Mouse (Mus musculus): ENCODE results near the gene Npas3. TPM values are rescaled to one million over a fixed set of nuclear protein-coding genes. Genes with fewer than 3 reads are reported as not detected.

Gene Npas3
- polyA plus RNA-seq, 1 experiment from 2014 or later: 3.7 TPM

GRCm38 (mm10) chr12:53631315-53632106 lies 383.0 kb downstream of the Npas3 start:
- H3K9ac ChIP-seq (ENCODE audit: low read length): no peak overlapping the region
- no peaks in the 10 kb centered on the region for H3K27me3 ChIP-seq (replicated peaks; ENCODE audit: control insufficient read depth, insufficient read depth, low read length)
- H3K27ac ChIP-seq (ENCODE audit: low read depth): no peak overlapping the region
- H3K9me3 ChIP-seq (ENCODE audit: control insufficient read depth, low read length): no peaks in the 10 kb centered on the region
- H3K4me3 ChIP-seq (ENCODE audit: low read depth, low read length): no peak overlapping the region
- H3K4me1 ChIP-seq (replicated peaks; ENCODE audit: control insufficient read depth, insufficient read depth, low read length): no peaks in the 10 kb centered on the region
- H3K36me3 ChIP-seq (ENCODE audit: control insufficient read depth, insufficient read depth, low read length): no peaks in the 10 kb centered on the region
- H3K4me2 ChIP-seq (ENCODE audit: low read length): no peak overlapping the region
- 89% methylated on average over 4 of the region's 4 CpGs for WGBS
- no peak for ATAC-seq (replicated peaks; ENCODE audit: low FRiP score, low TSS enrichment, low read depth)
- DNase-seq (ENCODE audit: low spot score): no peak

GRCm38 (mm10) chr12:53638571-53638970 lies 390.1 kb downstream of the Npas3 start:
- Histone ChIP-seq H3K4me2 (ENCODE audit: low read length) (no peak overlapping the region), H3K9me3 (ENCODE audit: control insufficient read depth, low read length) (no peaks in the 10 kb centered on the region), H3K4me1 (replicated peaks; ENCODE audit: control insufficient read depth, insufficient read depth, low read length) (no peaks in the 10 kb centered on the region), H3K36me3 (ENCODE audit: control insufficient read depth, insufficient read depth, low read length) (no peaks in the 10 kb centered on the region), H3K9ac (ENCODE audit: low read length) (no peak overlapping the region), H3K27ac (ENCODE audit: low read depth) (no peak overlapping the region), H3K27me3 (replicated peaks; ENCODE audit: control insufficient read depth, insufficient read depth, low read length) (no peaks in the 10 kb centered on the region), H3K4me3 (ENCODE audit: low read depth, low read length) (no peak overlapping the region)
- ATAC-seq (replicated peaks; ENCODE audit: low FRiP score, low TSS enrichment, low read depth): no peak
- no peak for DNase-seq (ENCODE audit: low spot score)

- WGBS: 86% methylated on average over 2 of the region's 2 CpGs
- DNase-seq (ENCODE audit: low spot score) (no peak), ATAC-seq (replicated peaks; ENCODE audit: low FRiP score, low TSS enrichment, low read depth) (no peak)
- Histone ChIP-seq H3K4me2 (ENCODE audit: low read length) (no peak overlapping the region), H3K9me3 (ENCODE audit: control insufficient read depth, low read length) (no peaks in the 10 kb centered on the region), H3K4me3 (ENCODE audit: low read depth, low read length) (no peak overlapping the region), H3K27me3 (replicated peaks; ENCODE audit: control insufficient read depth, insufficient read depth, low read length) (no peaks in the 10 kb centered on the region), H3K27ac (ENCODE audit: low read depth) (no peak overlapping the region), H3K4me1 (replicated peaks; ENCODE audit: control insufficient read depth, insufficient read depth, low read length) (no peaks in the 10 kb centered on the region), H3K36me3 (ENCODE audit: control insufficient read depth, insufficient read depth, low read length) (no peaks in the 10 kb centered on the region), H3K9ac (ENCODE audit: low read length) (no peak overlapping the region)
Observed at GRCm38 (mm10) chr12:53647282-53647681, 398.8 kb downstream of the Npas3 start.

- ATAC-seq (replicated peaks; ENCODE audit: low FRiP score, low TSS enrichment, low read depth) (no peak), DNase-seq (ENCODE audit: low spot score) (no peak)
- WGBS: 83% methylated on average over 6 of the region's 6 CpGs
Observed at GRCm38 (mm10) chr12:53656301-53656700, 407.8 kb downstream of the Npas3 start.

DNA sequence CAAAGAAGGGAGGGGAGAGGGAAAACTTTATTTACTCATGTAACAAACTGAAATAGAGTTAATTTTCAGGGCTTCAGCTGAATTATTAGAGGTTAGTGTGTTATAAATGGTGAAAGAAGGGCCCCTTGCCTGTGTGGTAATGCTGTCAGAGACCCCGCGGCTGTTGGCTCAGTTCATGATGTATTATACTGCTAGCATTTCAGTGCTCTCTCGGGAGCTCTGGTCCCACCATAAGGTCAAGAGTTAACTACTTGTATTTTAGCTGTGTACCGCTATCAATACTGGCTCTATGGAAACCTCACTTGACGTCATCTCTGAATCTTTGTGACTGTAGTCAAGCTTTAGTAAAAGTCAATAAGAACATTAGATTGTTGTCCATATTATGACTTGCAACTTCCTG lies 415.6 kb downstream of the Npas3 start:
- 22% methylated on average over 5 of the region's 5 CpGs for WGBS
- Histone ChIP-seq H3K4me3 (ENCODE audit: low read depth, low read length) (no peak overlapping the region), H3K4me1 (replicated peaks; ENCODE audit: control insufficient read depth, insufficient read depth, low read length) (no peaks in the 10 kb centered on the region), H3K27ac (ENCODE audit: low read depth) (no peak overlapping the region), H3K27me3 (replicated peaks; ENCODE audit: control insufficient read depth, insufficient read depth, low read length) (no peaks in the 10 kb centered on the region), H3K36me3 (ENCODE audit: control insufficient read depth, insufficient read depth, low read length) (no peaks in the 10 kb centered on the region), H3K4me2 (ENCODE audit: low read length) (no peak overlapping the region), H3K9ac (ENCODE audit: low read length) (no peak overlapping the region), H3K9me3 (ENCODE audit: control insufficient read depth, low read length) (no peaks in the 10 kb centered on the region)
- DNase-seq (ENCODE audit: low spot score) (no peak), ATAC-seq (replicated peaks; ENCODE audit: low FRiP score, low TSS enrichment, low read depth) (no peak)

More at GRCm38 (mm10) chr12:53656301-53656700, 407.8 kb downstream of the Npas3 start:
- no peak overlapping the region for H3K9ac ChIP-seq (ENCODE audit: low read length)
- H3K4me2 ChIP-seq (ENCODE audit: low read length): no peak overlapping the region
- no peak overlapping the region for H3K4me3 ChIP-seq (ENCODE audit: low read depth, low read length)
- H3K9me3 ChIP-seq (ENCODE audit: control insufficient read depth, low read length): no peaks in the 10 kb centered on the region
- H3K27ac ChIP-seq (ENCODE audit: low read depth): no peak overlapping the region
- H3K4me1 ChIP-seq (replicated peaks; ENCODE audit: control insufficient read depth, insufficient read depth, low read length): no peaks in the 10 kb centered on the region
- H3K36me3 ChIP-seq (ENCODE audit: control insufficient read depth, insufficient read depth, low read length): no peaks in the 10 kb centered on the region
- H3K27me3 ChIP-seq (replicated peaks; ENCODE audit: control insufficient read depth, insufficient read depth, low read length): no peaks in the 10 kb centered on the region

DNA sequence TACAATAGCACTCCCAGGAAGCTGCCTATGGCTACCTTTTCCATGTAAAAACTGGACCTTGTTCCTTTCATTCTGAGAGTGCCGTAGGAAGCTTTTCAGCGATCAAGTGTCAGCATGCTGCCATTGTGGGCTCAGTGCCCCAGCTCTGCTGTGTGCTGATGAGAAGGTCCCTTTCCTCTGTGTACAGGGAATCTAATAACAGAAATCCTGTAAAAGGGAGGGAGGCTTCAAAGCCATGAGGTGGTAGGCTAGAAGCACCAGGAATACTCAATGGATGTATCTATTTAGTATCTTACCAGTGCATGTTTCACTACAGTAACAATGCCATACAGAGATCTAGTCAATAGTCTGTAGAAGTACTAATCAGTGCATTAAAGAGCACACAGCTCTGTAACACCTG lies 423.4 kb downstream of the Npas3 start:
- no peak overlapping the region for H3K9ac ChIP-seq (ENCODE audit: low read length)
- 90% methylated on average over 2 of the region's 2 CpGs for WGBS

GRCm38 (mm10) chr12:53677091-53677630 lies 428.7 kb downstream of the Npas3 start:
- no peak for ATAC-seq (replicated peaks; ENCODE audit: low FRiP score, low TSS enrichment, low read depth)
- Histone ChIP-seq H3K4me2 (ENCODE audit: low read length) (no peak overlapping the region), H3K36me3 (ENCODE audit: control insufficient read depth, insufficient read depth, low read length) (no peaks in the 10 kb centered on the region), H3K9me3 (ENCODE audit: control insufficient read depth, low read length) (no peaks in the 10 kb centered on the region), H3K27me3 (replicated peaks; ENCODE audit: control insufficient read depth, insufficient read depth, low read length) (no peaks in the 10 kb centered on the region), H3K27ac (ENCODE audit: low read depth) (no peak overlapping the region), H3K4me1 (replicated peaks; ENCODE audit: control insufficient read depth, insufficient read depth, low read length) (no peaks in the 10 kb centered on the region), H3K4me3 (ENCODE audit: low read depth, low read length) (no peak overlapping the region), H3K9ac (ENCODE audit: low read length) (no peak overlapping the region)
- WGBS: 42% methylated on average over 3 of the region's 3 CpGs
- DNase-seq (ENCODE audit: low spot score): no peak

More for the DNA sequence above, 423.4 kb downstream of the Npas3 start:
- no peak overlapping the region for H3K4me3 ChIP-seq (ENCODE audit: low read depth, low read length)
- H3K4me1 ChIP-seq (replicated peaks; ENCODE audit: control insufficient read depth, insufficient read depth, low read length): no peaks in the 10 kb centered on the region; the same call in 1 of the 2 replicates
- H3K9me3 ChIP-seq (ENCODE audit: control insufficient read depth, low read length): no peaks in the 10 kb centered on the region
- H3K27me3 ChIP-seq (replicated peaks; ENCODE audit: control insufficient read depth, insufficient read depth, low read length): no peaks in the 10 kb centered on the region
- no peaks in the 10 kb centered on the region for H3K36me3 ChIP-seq (ENCODE audit: control insufficient read depth, insufficient read depth, low read length)
- no peak for DNase-seq (ENCODE audit: low spot score)
- no peak overlapping the region for H3K4me2 ChIP-seq (ENCODE audit: low read length)
- no peak overlapping the region for H3K27ac ChIP-seq (ENCODE audit: low read depth)
- ATAC-seq (replicated peaks; ENCODE audit: low FRiP score, low TSS enrichment, low read depth): no peak

GRCm38 (mm10) chr12:53678166-53678565 lies 429.7 kb downstream of the Npas3 start:
- Histone ChIP-seq H3K27me3 (replicated peaks; ENCODE audit: control insufficient read depth, insufficient read depth, low read length) (no peaks in the 10 kb centered on the region), H3K27ac (ENCODE audit: low read depth) (no peak overlapping the region), H3K9ac (ENCODE audit: low read length) (no peak overlapping the region), H3K9me3 (ENCODE audit: control insufficient read depth, low read length) (no peaks in the 10 kb centered on the region), H3K4me2 (ENCODE audit: low read length) (no peak overlapping the region), H3K36me3 (ENCODE audit: control insufficient read depth, insufficient read depth, low read length) (no peaks in the 10 kb centered on the region), H3K4me1 (replicated peaks; ENCODE audit: control insufficient read depth, insufficient read depth, low read length) (no peaks in the 10 kb centered on the region), H3K4me3 (ENCODE audit: low read depth, low read length) (no peak overlapping the region)
- WGBS: 65% methylated on average over 3 of the region's 3 CpGs
- no peak for ATAC-seq (replicated peaks; ENCODE audit: low FRiP score, low TSS enrichment, low read depth)
- DNase-seq (ENCODE audit: low spot score): no peak

DNA sequence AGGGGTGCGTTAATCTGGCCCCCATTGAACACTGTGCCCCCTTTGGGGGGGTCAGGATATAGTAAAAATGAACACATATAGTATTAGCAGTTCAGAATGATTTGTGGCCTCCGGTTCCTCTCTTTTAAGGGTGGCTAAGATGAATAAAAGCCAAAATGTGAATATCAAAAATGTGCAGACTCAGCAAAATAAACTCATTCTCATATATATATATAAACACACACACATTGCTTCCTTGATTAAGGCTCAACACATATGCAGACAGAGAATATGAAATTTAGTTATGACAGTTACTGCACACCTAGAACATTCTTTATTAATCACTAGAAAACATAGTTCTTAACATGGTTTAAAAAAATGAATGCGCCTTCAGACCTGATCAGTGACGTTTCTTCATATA lies 430.7 kb downstream of the Npas3 start:
- no peak overlapping the region for H3K4me2 ChIP-seq (ENCODE audit: low read length)
- H3K27me3 ChIP-seq (replicated peaks; ENCODE audit: control insufficient read depth, insufficient read depth, low read length): no peaks in the 10 kb centered on the region
- no peak overlapping the region for H3K4me3 ChIP-seq (ENCODE audit: low read depth, low read length)
- H3K36me3 ChIP-seq (ENCODE audit: control insufficient read depth, insufficient read depth, low read length): no peaks in the 10 kb centered on the region
- no peaks in the 10 kb centered on the region for H3K9me3 ChIP-seq (ENCODE audit: control insufficient read depth, low read length)
- H3K9ac ChIP-seq (ENCODE audit: low read length): no peak overlapping the region
- WGBS: 95% methylated on average over 4 of the region's 4 CpGs
- no peak overlapping the region for H3K27ac ChIP-seq (ENCODE audit: low read depth)
- no peak for DNase-seq (ENCODE audit: low spot score)
- no peak for ATAC-seq (replicated peaks; ENCODE audit: low FRiP score, low TSS enrichment, low read depth)
- H3K4me1 ChIP-seq (replicated peaks; ENCODE audit: control insufficient read depth, insufficient read depth, low read length): no peaks in the 10 kb centered on the region

Measured in intestine, embryonic 14.5 days (tissue).